Mouse (Mus musculus) thymus, adult 18-20 months (tissue): Measurements from ENCODE around the gene Ykt6.
"Not testable (repeated sequence)": the region's sequence is repeated elsewhere in the genome, so short reads cannot be mapped to it uniquely, and the experiment has no call there.

ENCODE experiments used
- DNase-seq, 2 experiments: peaks; one replicate each; pipeline ENCODE4 v3.0.0; 2022; ENCODE audit warnings: mixed read lengths in 2 of 2

Gene Ykt6

GRCm38 (mm10) chr11:5955546-5956276 is at the start of gene Ykt6:
Gene Ykt6, plus strand, starts transcription at chr11:5955693.
- peak; percentile 91 to 92 for DNase-seq

- DNase-seq = no peak
These were observed 49.5 kb upstream of the Ykt6 start for GRCm38 (mm10) chr11:5905778-5906518.

GRCm38 (mm10) chr11:5907096-5907495 is 48.4 kb upstream of the Ykt6 start:
- no peak for DNase-seq

- DNase-seq = no peak
These were observed 46.9 kb upstream of the Ykt6 start for GRCm38 (mm10) chr11:5908642-5909041.

GRCm38 (mm10) chr11:5912635-5913034 is 42.9 kb upstream of the Ykt6 start:
- DNase-seq = no peak

- no peak for DNase-seq
These were observed 42.2 kb upstream of the Ykt6 start for GRCm38 (mm10) chr11:5913256-5913655.

GRCm38 (mm10) chr11:5913936-5914335 is 41.6 kb upstream of the Ykt6 start:
- no peak for DNase-seq

GRCm38 (mm10) chr11:5914940-5915339 is 40.6 kb upstream of the Ykt6 start:
- no peak for DNase-seq

- no peak for DNase-seq
These were observed 39.9 kb upstream of the Ykt6 start for GRCm38 (mm10) chr11:5915429-5916177.

- DNase-seq = no peak
These were observed 39.3 kb upstream of the Ykt6 start for GRCm38 (mm10) chr11:5916178-5916548.

- no peak for DNase-seq
These were observed 37.4 kb upstream of the Ykt6 start for GRCm38 (mm10) chr11:5918111-5918510.

- DNase-seq = no peak
These were observed 35.9 kb upstream of the Ykt6 start for GRCm38 (mm10) chr11:5919606-5920005.

GRCm38 (mm10) chr11:5920323-5920960 is 35.1 kb upstream of the Ykt6 start:
- no peak for DNase-seq

- no peak for DNase-seq
These were observed 30.8 kb upstream of the Ykt6 start for GRCm38 (mm10) chr11:5924699-5925098.

GRCm38 (mm10) chr11:5926696-5927220 is 28.7 kb upstream of the Ykt6 start:
- no peak for DNase-seq

GRCm38 (mm10) chr11:5930578-5930977 is 24.9 kb upstream of the Ykt6 start:
- DNase-seq = no peak

GRCm38 (mm10) chr11:5931947-5932346 is 23.5 kb upstream of the Ykt6 start:
- DNase-seq = not testable (repeated sequence)

- not testable (repeated sequence) for DNase-seq
These were observed 21.0 kb upstream of the Ykt6 start for GRCm38 (mm10) chr11:5934531-5934930.

GRCm38 (mm10) chr11:5942966-5943365 is 12.5 kb upstream of the Ykt6 start:
- no peak for DNase-seq

- no peak for DNase-seq
These were observed 10.4 kb upstream of the Ykt6 start for GRCm38 (mm10) chr11:5945096-5945495.

- DNase-seq = no peak
These were observed 7.7 kb upstream of the Ykt6 start for GRCm38 (mm10) chr11:5947796-5948195.

GRCm38 (mm10) chr11:5948546-5949250 is 6.8 kb upstream of the Ykt6 start:
- no peak for DNase-seq
